Mouse (Mus musculus): ENCODE data around the gene Herc2. TPM values are rescaled to one million over a fixed set of nuclear protein-coding genes. Genes with fewer than 3 reads are reported as not detected.

The Herc2 gene
- total RNA-seq, 2 experiments from 2014 or later, result 145 to 150 TPM

DNA sequence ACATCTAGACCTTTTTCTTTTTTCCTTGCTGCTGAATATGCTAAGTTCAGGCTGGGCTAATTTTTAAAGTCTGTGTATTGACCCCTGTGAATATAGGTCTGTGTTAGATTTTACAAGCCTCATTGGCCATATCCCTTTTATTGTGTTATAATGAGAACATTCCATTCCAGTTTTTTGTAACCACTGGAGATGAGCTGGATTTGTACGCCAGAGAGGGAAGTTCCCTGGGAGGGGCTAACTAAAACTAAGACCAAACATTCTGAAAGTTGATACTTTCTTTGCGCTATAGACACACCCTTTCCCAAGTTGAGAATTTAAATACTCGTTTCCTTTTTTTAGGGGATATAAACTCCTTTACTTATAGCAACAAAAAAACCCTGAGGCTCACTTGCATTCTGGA, 154.9 kb downstream of the Herc2 start:
- intact Hi-C loops (cut with DNase I), result no loop called here
- DNase-seq (ENCODE audit: extremely low spot score in 1 of 2, low spot score in 2 of 2), result no peak
- no peak for TF ChIP-seq CTCF (IDR thresholded peaks at IDR 0.05)
- Histone ChIP-seq H3K27ac (no peak overlapping the region), H3K4me3 (no peak overlapping the region)

GRCm38 (mm10) chr7:56220811-56221210, 170.8 kb downstream of the Herc2 start:
- no peak for DNase-seq (ENCODE audit: extremely low spot score in 1 of 2, low spot score in 2 of 2)
- intact Hi-C loops (cut with DNase I), result no loop called here
- Histone ChIP-seq H3K27ac (no peak overlapping the region), H3K4me3 (no peak overlapping the region)
- no peak for TF ChIP-seq CTCF (IDR thresholded peaks at IDR 0.05)

DNA sequence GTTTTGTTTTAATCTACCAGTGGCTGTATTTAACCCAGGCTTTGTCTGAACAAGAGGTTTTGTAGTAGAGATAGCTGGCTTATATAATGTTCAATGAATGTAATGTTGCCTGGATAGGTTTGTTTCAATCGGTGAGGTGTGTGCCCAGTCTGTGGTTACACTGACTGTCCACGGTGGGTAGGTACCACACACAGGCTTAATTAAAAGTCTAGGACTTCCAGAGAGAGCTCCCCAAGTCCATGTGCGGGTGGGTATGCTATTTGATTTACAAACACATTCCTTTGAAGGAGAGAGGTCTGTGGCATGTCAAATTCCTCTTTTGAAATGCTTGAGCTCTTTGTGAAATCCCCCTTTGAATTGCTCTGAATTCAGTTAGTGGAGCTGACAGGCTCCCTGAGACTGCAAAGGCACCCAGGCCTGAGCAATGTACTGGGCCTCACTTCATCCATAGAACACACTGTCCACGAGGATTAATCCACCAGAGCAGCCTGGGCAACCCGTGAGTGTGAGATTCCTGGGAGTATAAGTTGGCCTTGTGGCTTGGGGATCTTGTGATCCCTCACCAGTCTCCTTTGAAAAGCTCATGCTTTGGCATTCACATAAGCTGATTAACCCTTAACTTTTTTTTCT, 185.9 kb downstream of the Herc2 start:
- no peak for DNase-seq (ENCODE audit: extremely low spot score in 1 of 2, low spot score in 2 of 2)
- intact Hi-C loops (cut with DNase I), result loop anchor here (5.0 kb wide), 1 partner anchor 1246 kb away; no protein-coding TSS in a partner anchor
- H3K4me3 ChIP-seq, result no peak overlapping the region
- H3K27ac ChIP-seq, result no peak overlapping the region
- no peak for TF ChIP-seq CTCF (IDR thresholded peaks at IDR 0.05)

DNA sequence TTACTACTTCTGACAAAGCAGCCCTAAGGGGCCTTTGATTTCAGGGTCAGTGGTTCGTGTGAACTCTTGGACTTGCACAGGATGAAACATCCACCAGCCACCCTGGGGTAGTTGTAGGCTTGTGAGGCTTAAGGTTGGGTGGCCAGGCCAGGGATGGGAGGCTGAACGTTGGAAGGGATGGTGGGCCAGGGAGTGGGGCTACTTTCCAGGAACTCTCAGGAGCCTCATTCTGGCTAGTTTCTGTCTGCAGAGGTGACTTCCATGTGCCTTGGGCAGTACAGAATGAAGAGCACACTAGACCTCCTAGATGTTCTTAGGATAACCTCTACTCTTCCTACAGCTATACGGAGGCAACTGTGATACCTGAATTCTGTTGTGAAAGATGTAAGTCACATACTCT, 186.6 kb downstream of the Herc2 start:
- H3K27ac ChIP-seq, result no peak overlapping the region

DNA sequence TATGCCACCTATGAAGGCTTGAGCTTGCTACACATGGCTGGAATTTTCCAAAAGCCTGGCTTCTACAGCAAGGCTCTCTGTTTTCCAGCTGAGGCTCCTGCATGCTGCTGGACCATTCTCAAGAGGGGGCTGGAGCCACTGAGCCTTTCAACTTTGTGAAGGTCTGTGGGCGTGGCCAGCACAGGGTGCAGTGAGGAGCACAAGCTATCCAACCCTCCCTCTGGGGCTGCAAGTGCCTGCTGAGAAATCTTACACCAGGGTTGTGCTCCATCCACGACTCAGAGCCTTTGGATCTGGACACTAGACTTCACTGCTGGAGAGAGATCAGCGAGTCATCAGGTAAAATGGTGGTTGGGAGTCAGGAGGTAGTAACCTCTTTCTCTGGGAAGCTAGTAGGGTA, 189.5 kb downstream of the Herc2 start, which contains the start of gene Oca2:
TSS of gene Oca2 (plus strand) at position 218 of the 400 bp plus-strand sequence.
- no peak for DNase-seq (ENCODE audit: extremely low spot score in 1 of 2, low spot score in 2 of 2)
- intact Hi-C loops (cut with DNase I), result loop anchor here (5.0 kb wide), 1 partner anchor 1243 kb away; no protein-coding TSS in a partner anchor
- H3K4me3 ChIP-seq, result no peak within 1 kb of the TSS
- no peak within 1 kb of the TSS for H3K27ac ChIP-seq
- no peak for TF ChIP-seq CTCF (IDR thresholded peaks at IDR 0.05)

More for the DNA sequence above, 186.6 kb downstream of the Herc2 start:
- DNase-seq (ENCODE audit: extremely low spot score in 1 of 2, low spot score in 2 of 2), result no peak
- no peak overlapping the region for H3K4me3 ChIP-seq
- TF ChIP-seq CTCF (IDR thresholded peaks at IDR 0.05), result no peak
- intact Hi-C loops (cut with DNase I), result loop anchor here (5.0 kb wide), 1 partner anchor 1246 kb away; no protein-coding TSS in a partner anchor

- Histone ChIP-seq H3K4me3 (no peak overlapping the region), H3K27ac (no peak overlapping the region)
- DNase-seq (ENCODE audit: extremely low spot score in 1 of 2, low spot score in 2 of 2), result no peak
- TF ChIP-seq CTCF (IDR thresholded peaks at IDR 0.05), result no peak
- intact Hi-C loops (cut with DNase I), result no loop called here
Observed at GRCm38 (mm10) chr7:56254568-56254967, 204.6 kb downstream of the Herc2 start.

DNA sequence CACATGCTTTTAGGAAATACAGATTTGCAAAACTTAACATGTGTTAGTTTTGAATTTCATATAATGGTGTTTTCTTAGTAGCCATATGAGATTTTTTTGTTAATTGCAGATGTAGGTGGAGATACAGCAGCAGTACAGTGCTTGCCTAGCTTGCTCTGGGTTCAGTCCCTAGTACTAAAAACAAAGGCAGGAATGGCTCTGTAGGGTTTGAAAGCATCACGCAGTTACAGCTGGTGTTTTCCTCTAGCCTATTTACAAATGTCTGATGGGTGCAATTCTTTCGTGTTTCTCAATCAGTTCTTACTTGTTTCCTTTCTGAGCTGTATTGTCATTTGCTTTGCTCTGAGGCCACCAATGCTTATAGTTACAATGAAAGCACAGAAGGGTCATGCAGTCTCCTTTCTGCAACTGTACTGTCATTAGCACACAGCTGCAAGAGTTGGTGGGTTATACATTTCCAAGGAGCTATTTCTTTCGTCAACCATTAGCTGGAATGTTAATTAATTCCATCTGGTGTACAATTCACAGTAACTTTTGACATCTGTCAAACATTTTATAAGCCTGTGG, 208.0 kb downstream of the Herc2 start:
- no peak overlapping the region for H3K27ac ChIP-seq
- no peak for DNase-seq (ENCODE audit: extremely low spot score in 1 of 2, low spot score in 2 of 2)
- intact Hi-C loops (cut with DNase I), result no loop called here
- no peak for TF ChIP-seq CTCF (IDR thresholded peaks at IDR 0.05)
- H3K4me3 ChIP-seq, result no peak overlapping the region

- no peak for TF ChIP-seq CTCF (IDR thresholded peaks at IDR 0.05)
- no peak for DNase-seq (ENCODE audit: extremely low spot score in 1 of 2, low spot score in 2 of 2)
- intact Hi-C loops (cut with DNase I), result no loop called here
- Histone ChIP-seq H3K4me3 (no peak overlapping the region), H3K27ac (no peak overlapping the region)
Observed at GRCm38 (mm10) chr7:56277506-56277905, 227.5 kb downstream of the Herc2 start.

Other genes with a start within 250 kb of the Herc2 start
- 10 to 100 TPM; 68.1 to 75.4 TPM for gene Cyfip1, start 208.5 kb upstream of the Herc2 start, total RNA-seq (2021)
- 10 to 100 TPM; 47.7 to 52.3 TPM for gene Nipa2, start 87.7 kb upstream of the Herc2 start, total RNA-seq (2021)
- gene Nipa1, start 30.2 kb upstream of the Herc2 start, total RNA-seq (2021), result 10 to 100 TPM; 58.5 to 62.1 TPM
- under 1 TPM; 0.16 to 0.21 TPM for gene Oca2, start 189.6 kb downstream of the Herc2 start, total RNA-seq (2021)

Measured in left cerebral cortex, adult 2 months (tissue).